Mouse (Mus musculus) 416B (cell line): ENCODE data around the gene Arsa.

Source experiments
- DNase-seq: peaks from one replicate; pipeline ENCODE4 v3.0.0; 2011; ENCODE audit warnings: low read depth

The Arsa gene

DNA sequence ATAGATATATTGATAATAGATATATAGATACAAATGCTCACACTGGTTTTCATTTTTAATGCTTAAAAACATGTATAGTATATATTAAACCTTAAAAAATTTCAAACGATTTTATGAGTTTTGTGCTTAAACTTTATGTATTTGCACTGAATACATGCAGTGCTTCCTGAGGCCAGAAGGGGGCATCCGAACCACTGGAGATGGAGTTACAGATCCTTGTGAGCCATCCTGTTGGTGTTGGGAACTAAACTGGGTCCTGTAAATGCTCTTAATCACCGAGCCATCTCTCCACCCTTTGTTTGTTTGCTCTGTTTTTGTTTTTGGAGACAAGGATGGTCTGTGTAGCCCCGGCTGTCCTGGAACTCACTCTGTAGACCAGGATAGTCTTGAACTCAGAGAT, 17.7 kb upstream of the Arsa start:
- peak; percentile 46 for DNase-seq

DNA sequence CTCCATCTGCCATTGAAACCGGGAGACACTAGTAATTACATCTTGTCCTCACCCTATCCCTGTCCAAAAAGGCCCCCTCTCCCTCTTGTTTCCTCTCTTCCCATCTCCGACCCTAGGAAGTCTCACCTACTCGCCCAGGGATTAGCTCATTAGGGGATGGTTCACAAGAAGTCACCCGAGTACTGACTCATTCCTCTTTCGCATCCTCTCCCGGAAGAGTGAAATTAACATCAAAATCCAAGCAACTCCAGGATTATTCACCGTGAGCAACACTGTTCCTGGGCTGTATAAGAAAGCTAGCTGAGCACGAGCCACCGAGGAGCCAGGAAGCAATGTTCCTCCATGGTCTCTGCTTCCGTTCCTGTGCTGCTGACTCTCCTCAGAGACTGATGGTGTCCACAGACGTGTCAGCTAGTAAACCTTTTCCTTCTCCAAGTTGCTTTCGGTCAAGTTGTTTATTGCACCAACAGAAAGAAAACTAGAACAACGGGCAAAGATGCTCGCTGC, 11.4 kb upstream of the Arsa start:
- DNase-seq = no peak

GRCm38 (mm10) chr15:89488182-89488581, 11.0 kb upstream of the Arsa start:
- no peak for DNase-seq

- no peak for DNase-seq
Measured at GRCm38 (mm10) chr15:89480584-89480983, 3.4 kb upstream of the Arsa start.

GRCm38 (mm10) chr15:89478622-89479021, 1.4 kb upstream of the Arsa start:
- DNase-seq = no peak

DNA sequence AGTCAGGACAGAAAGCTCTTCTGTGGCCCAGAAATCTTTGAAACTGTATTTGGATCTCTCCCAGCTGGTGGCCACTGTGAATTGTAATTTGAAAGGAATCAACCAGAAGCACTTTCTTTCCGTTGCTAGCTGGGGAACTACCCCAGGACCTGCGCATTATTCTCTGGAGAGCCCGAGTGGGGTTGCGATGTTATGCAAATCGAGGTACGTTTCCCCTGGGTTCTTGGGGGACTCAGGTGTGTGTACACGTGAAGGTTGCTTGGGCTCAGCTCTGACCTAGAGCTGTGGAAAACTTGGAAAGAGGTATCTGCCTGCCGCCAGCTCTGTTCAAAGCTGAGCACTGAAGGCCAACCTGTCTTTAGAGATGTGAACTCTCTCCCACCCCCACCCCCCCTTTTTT, 581 bp upstream of the Arsa start:
- DNase-seq = no peak

DNA sequence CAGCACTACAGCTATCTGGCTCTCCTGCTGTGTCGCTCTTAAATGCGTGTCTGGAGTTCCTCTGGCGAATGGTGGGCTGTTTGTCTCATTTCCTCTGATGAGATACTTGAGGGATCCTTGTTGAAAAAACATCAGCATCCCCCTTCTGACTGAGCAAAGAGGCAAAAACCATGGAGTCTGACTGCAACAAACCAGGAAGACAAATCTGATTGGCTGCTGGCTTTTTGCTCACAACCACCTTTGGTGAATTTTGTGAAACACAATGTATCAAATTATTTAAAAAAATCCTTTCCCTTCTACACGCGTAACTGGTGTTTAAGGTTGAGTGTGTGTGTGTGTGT, 780 bp downstream of the Arsa start:
- DNase-seq = peak; percentile 77

DNA sequence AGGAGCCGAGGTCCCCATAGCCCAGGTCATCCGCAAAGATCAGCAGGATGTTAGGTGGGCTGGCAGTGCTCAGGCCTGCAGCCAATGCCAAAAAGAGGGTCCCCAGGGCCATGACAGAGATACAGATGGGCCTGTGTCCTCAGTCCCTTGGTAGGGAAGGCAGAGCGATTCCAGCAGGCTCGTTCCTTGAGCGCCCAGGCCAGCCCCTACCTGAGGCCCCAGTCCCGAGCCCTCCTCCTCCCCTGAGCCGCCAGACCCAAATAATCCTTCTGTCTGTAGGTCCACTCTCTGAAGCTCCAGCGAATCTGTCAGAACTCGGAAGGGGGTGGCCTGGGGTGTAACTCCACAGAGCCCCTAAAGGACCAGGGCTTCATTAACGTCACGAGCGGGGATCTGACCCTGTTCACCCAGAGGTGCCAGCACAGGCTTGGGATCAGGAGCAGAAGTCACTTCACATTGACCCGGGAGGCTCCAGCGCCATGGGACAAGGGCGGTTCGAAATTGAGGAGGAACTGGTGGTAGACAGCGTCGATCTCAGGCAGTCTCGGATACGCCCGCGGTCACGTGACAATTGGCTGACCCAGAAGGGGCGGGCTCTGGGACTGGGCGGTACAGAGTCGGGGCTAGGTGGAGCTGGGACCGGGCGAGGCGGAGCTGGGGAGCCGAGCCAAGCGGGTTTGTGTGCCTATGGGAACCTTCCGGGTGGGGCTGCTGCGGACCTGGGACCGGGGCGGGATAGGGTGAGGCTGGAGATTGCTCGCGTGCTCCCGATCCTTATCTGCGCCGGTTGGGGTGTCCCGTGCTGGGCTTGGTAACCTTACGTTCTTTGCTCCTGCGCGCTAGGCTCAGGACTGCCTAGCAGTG, 1.4 kb downstream of the Arsa start:
- peak; percentile 96 for DNase-seq

- DNase-seq = no peak
Measured at GRCm38 (mm10) chr15:89475293-89475600, 2.0 kb downstream of the Arsa start.

DNA sequence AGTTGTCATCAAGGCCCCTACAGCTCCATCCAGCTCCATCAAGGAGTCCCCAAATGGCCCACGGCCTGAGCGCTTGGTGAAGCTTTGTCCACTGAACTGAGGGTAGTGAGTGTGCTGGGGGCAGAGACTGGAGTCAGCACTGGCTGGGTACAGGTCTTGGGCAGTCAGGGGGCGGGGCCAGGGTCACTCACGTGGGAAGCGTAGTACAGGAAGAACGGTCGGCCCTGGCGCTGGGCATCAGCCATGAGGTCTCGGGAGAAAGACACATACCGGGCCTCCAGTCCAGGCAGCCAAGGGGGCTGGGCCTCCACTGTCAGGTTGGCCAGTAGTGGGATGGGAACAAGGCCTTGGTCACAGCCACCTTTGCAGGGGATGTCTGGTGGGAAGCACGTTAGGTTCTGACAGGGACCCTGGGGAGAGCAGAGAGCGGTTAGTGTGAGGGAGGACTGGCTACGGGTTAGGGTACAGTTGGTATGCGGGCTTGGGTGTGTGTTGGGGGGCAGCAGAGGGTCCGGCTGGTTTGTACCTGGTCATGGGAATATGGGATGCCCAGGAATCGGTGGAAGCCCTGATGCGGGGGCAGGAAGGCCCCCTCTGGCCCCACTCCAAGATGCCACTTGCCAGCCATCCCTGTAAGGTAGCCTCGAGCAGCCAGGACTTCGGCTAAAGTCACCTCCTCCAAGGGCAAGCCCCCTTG, 2.5 kb downstream of the Arsa start:
- no peak for DNase-seq

DNA sequence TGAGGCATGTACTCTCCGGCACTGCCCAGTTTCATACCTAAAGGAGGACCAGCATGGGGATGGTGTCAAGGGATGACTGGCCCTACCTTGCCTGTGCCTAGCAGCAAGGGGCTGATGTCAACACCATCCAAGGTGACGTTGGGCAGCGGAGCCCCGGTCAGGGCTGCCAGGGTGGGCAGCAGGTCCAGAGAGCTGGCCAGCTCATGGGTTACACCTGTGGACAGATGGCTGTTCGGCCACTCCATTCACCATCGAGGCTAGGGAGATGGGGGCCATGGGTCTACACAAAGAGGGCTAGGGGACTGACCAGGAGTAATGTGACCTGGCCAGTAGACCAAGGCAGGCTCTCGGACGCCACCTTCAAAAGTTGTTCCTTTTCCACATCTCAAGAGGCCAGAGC, 3.3 kb downstream of the Arsa start:
- DNase-seq = no peak

DNA sequence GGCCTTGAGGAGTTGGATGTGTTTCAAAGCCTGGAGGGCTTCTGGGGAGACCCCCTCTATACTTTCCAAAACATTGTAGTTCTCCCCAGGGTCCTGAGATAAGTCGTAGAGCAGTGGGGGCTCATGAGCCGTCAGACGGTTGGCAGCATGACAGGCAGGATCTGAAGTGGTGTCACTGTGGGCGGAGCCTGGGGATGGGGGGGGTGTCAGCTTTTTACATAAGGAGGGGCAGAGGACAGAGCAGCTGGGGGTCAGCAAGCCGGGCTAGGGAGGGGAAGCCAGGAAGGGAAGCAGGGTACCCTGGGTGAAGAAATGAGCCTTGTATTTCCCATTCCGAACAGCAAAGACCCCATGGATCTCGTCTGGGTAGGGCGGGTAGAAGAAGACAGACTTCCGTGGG, 3.9 kb downstream of the Arsa start:
- no peak for DNase-seq

- no peak for DNase-seq
Measured at GRCm38 (mm10) chr15:89471476-89471875, 5.7 kb downstream of the Arsa start.

- peak; percentile 65 for DNase-seq
Measured at GRCm38 (mm10) chr15:89468577-89468976, 8.6 kb downstream of the Arsa start.

DNA sequence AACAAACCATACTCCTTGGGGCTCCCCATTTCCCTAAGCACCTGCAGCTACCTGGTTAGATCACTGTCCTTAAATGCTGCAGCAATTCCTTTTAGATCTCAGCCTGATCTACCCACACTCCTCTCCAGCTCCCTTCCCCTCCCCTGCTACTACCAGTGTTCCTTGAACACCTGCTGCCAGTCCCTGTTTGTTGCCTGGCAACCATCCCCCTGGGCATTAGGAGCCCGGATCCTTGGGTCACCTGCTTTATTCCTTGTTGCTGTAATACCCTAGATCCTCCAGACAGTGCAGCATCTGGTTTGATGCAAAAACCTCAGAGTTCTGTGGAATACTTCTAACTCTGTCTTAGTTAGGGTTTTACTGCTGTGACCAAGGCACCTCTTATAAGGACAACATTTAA, 12.2 kb downstream of the Arsa start:
- DNase-seq = no peak

- DNase-seq = peak; percentile 65
Measured at GRCm38 (mm10) chr15:89463334-89464235, 13.6 kb downstream of the Arsa start.

DNA sequence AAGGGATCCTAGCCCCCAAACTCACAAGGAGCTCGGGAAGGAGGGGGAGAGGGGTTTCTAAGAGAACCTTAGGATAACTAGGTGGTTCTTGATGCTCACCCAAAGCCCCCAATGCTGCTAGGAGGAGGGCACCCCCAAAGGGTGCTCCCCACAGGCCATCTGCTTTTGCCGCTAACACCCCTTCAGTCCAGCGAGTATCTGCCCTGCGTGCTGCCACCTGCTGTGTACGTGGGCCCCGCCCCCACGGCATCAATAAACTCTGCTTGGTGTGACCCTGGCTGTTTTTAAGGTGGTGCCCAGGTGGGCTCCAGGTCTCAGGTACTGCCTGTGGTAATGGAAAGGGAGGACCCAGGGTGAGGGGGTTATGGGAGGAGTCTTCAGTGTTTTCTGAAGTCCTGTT, 15.0 kb downstream of the Arsa start:
- DNase-seq = no peak

DNA sequence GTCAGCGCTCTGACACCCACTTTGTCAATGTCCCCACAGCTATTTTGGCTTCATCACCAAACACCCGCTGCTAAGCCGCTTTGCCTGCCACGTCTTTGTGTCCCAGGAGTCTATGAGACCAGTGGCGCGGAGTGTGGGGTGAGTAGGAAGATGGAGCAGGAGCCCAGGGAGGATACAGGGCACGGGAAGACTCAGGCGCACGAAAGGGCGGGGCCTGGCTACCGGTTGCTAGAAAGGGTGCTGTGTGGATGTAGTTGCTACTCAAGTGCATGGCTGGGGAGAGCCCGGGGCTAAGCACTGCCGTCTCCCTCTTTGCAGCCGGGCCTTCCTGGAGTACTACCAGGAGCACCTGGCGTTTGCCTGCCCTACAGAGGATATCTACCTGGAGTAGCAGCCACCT, 15.9 kb downstream of the Arsa start:
- DNase-seq = no peak

- DNase-seq = no peak
Measured at GRCm38 (mm10) chr15:89460298-89460697, 16.9 kb downstream of the Arsa start.

GRCm38 (mm10) chr15:89459821-89460220, 17.4 kb downstream of the Arsa start:
- DNase-seq = no peak

- no peak for DNase-seq
Measured at GRCm38 (mm10) chr15:89458942-89459341, 18.3 kb downstream of the Arsa start.

- DNase-seq = no peak
Measured at GRCm38 (mm10) chr15:89455642-89456041, 21.6 kb downstream of the Arsa start.

DNA sequence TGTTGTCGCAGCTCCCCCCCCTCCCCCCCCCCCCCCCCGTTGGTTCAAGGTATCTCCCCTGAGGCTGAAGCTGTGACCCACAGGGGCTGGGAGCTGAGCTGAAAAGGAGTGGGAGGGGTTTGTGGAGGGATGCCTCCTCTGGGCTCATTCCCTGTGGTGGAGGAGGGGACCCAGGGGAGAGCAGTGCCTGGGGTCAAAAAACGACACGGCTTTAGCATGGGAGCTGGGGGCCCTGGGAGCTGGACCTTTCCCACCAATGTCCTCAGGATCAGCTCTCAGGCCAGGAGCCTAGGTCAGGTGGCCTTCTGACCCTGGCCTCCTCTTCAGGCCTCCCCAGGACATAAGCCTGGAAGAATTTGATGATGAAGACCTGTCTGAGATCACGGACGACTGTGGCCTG, 22.4 kb downstream of the Arsa start:
- DNase-seq = no peak
